Mouse (Mus musculus): ENCODE data around the gene Tbl2. TPM values are rescaled to one million over a fixed set of nuclear protein-coding genes. Genes with fewer than 3 reads are reported as not detected.

Tbl2 gene
- total RNA-seq, 1 experiment from 2014 or later = 23.4 TPM

Other genes with a start within 250 kb of the Tbl2 start
- gene Tmem270, start 242.9 kb upstream of the Tbl2 start, total RNA-seq (2017) = not detected in 2 replicates
- 0.88 and 15.9 TPM in 2 replicates for gene Cldn13, start 234.1 kb upstream of the Tbl2 start, total RNA-seq (2017)
- gene Mettl27, start 217.3 kb upstream of the Tbl2 start, total RNA-seq (2017) = 13.8 and 20.0 TPM in 2 replicates
- 0.81 TPM in 1 of 2 replicates, not detected in the other for gene Cldn4, start 202.7 kb upstream of the Tbl2 start, total RNA-seq (2017)
- gene Cldn3, start 163.4 kb upstream of the Tbl2 start, total RNA-seq (2017) = not detected in 2 replicates
- 27.1 and 41.0 TPM in 2 replicates for gene Abhd11, start 140.5 kb upstream of the Tbl2 start, total RNA-seq (2017)
- gene Stx1a, start 126.2 kb upstream of the Tbl2 start, total RNA-seq (2017) = not detected in 2 replicates
- gene Dnajc30, start 85.5 kb upstream of the Tbl2 start, total RNA-seq (2017) = 4.2 and 7.8 TPM in 2 replicates
- 28.5 and 51.7 TPM in 2 replicates for gene Bud23, start 84.7 kb upstream of the Tbl2 start, total RNA-seq (2017)
- 0.50 and 1.6 TPM in 2 replicates for gene Vps37d, start 71.4 kb upstream of the Tbl2 start, total RNA-seq (2017)
- not detected in 2 replicates for gene Mlxipl, start 59.8 kb upstream of the Tbl2 start, total RNA-seq (2017)
- 34.8 and 35.0 TPM in 2 replicates for gene Bcl7b, start 18.6 kb downstream of the Tbl2 start, total RNA-seq (2017)
- gene Baz1b, start 37.6 kb downstream of the Tbl2 start, total RNA-seq (2017) = 159 and 184 TPM in 2 replicates
- 1.3 and 1.7 TPM in 2 replicates for gene Fzd9, start 101.6 kb downstream of the Tbl2 start, total RNA-seq (2017)
- gene Fkbp6, start 200.4 kb downstream of the Tbl2 start, total RNA-seq (2017) = not detected in 2 replicates
- gene Trim50, start 203.6 kb downstream of the Tbl2 start, total RNA-seq (2017) = not detected in 2 replicates
- gene Nsun5, start 220.3 kb downstream of the Tbl2 start, total RNA-seq (2017) = 20.6 and 24.7 TPM in 2 replicates
- gene Pom121, start 244.9 kb downstream of the Tbl2 start, total RNA-seq (2017) = 6.3 and 8.2 TPM in 2 replicates

Measured in hematopoietic stem cell, adult 5-6 weeks (primary cell).